Mouse (Mus musculus) liver, embryonic 14.5 days (tissue): Measurements from ENCODE around the gene Tuba3b.

Experiments used
- CTCF ChIP-seq: IDR thresholded peaks from 2 replicates; pipeline ENCODE4 v1.5.1; 2016; ENCODE audit warnings: antibody characterized with exemption, low read depth, control low read depth
- EP300 ChIP-seq: IDR thresholded peaks from 2 replicates; pipeline ENCODE4 v1.6.1; 2016; ENCODE audit warnings: antibody characterized with exemption, low read depth

DNA sequence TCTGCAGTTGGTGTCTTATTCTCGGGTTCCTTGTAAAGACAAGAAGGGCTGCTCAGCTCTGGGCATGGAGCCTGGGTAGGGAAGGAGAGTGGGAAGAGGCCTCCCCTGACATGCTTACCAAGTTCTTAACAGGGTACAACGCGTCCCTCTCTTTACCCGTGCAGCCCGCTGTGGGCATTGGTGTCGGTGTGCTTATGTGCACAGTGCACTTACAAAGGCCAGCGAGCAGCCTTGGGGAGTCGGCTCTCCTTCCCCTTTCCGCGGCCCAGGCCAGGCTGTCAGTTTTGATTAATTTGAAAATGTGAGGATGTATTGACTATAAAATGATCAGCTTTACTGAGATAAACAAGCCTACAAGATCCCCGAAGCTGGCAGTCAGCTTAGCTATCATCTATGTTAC is 45.4 kb downstream of the Tuba3b start:
- TF ChIP-seq CTCF (no peak), EP300 (no peak)
